Mouse (Mus musculus) liver, embryonic 11.5 days (tissue): Measurements from ENCODE around the gene Gm20683. TPM values are rescaled to one million over a fixed set of nuclear protein-coding genes. Genes with fewer than 3 reads are reported as not detected.
A peak's percentile ranks its signal among the peaks of the same experiment; 100 is the strongest.

Experiments used
- ATAC-seq: fragments of 200-750 bp; cut with Nextera tagmentation; replicated peaks from 2 replicates; pipeline ENCODE4 v1.8.0; 2017; ENCODE audit warnings: moderate number of reproducible peaks, mild to moderate bottlenecking, moderate TSS enrichment, moderate library complexity; ENCODE audit not compliant: low FRiP score
- DNase-seq: peaks from one replicate; pipeline ENCODE4 v3.0.0-alpha.2; 2017; ENCODE audit warnings: low spot score
- H3K27ac ChIP-seq: fragments of 300-500 bp; sonication (generic); 2 replicates; pipeline ENCODE4 v1.5.1; 2014; ENCODE audit warnings: mild to moderate bottlenecking, low read depth, low read length, control low read depth
- H3K27me3 ChIP-seq: fragments of 300-500 bp; sonication (generic); replicated peaks from 2 replicates; pipeline ENCODE4 v1.6.1; 2014; ENCODE audit warnings: low read length, mixed read lengths; ENCODE audit not compliant: control insufficient read depth, insufficient read depth
- H3K36me3 ChIP-seq: fragments of 300-500 bp; sonication (generic); 2 replicates; pipeline ENCODE4 v1.6.1; 2014; ENCODE audit warnings: mild to moderate bottlenecking, low read length, moderate library complexity, mixed read lengths; ENCODE audit not compliant: control insufficient read depth, insufficient read depth
- H3K4me1 ChIP-seq: fragments of 300-500 bp; sonication (generic); replicated peaks from 2 replicates; pipeline ENCODE4 v1.6.1; 2014; ENCODE audit warnings: low read length, mixed read lengths; ENCODE audit not compliant: control insufficient read depth, insufficient read depth
- H3K4me2 ChIP-seq: fragments of 300-500 bp; sonication (generic); 2 replicates; pipeline ENCODE4 v1.6.1; 2014; ENCODE audit warnings: mild to moderate bottlenecking, control low read depth, moderate library complexity
- H3K4me3 ChIP-seq: fragments of 300-500 bp; sonication (generic); 2 replicates; pipeline ENCODE4 v1.5.1; 2014; ENCODE audit warnings: low read depth, low read length, control low read depth
- H3K9ac ChIP-seq: fragments of 300-500 bp; sonication (generic); 2 replicates; pipeline ENCODE4 v1.6.1; 2014; ENCODE audit warnings: low read depth, low read length, control low read depth
- H3K9me3 ChIP-seq: fragments of 300-500 bp; sonication (generic); 2 replicates; pipeline ENCODE4 v1.6.1; 2016; ENCODE audit warnings: low read length, inconsistent platforms, mixed read lengths; ENCODE audit not compliant: control insufficient read depth
- WGBS: fragments of 180-500 bp; shearing (Covaris S2); extraction: QIAGEN DNeasy Blood & Tissue Kit; methylation state at CpG from one replicate; pipeline ENCODE4 v1.1.7; 2014; 5-methylcytosine and 5-hydroxymethylcytosine counted together
- polyA plus RNA-seq: library from polyadenylated mRNA; unstranded; fragments of >200 nt; fragmentation: Nextera tagmentation; extraction: Ambion mirVana; gene quantifications from 2 replicates; pipeline ENCODE4 v1.2.1, GENCODE M21; 2014

Gm20683 gene
- polyA plus RNA-seq, 1 experiment from 2014 or later, result 0.78 TPM

GRCm38 (mm10) chr17:25880913-25881641, 39.5 kb upstream of the Gm20683 start:
- no peaks in the 10 kb centered on the region for H3K9me3 ChIP-seq
- peaks cover 41% of the 10 kb centered on the region for H3K4me1 ChIP-seq
- DNase-seq (no peak), ATAC-seq (no peak)
- H3K4me2 ChIP-seq, result no peak overlapping the region
- H3K27ac ChIP-seq, result peak overlapping the region; percentile 62
- WGBS, result 27% methylated on average over 5 of the region's 5 CpGs
- H3K4me3 ChIP-seq, result no peak overlapping the region
- peaks cover 17% of the 10 kb centered on the region for H3K36me3 ChIP-seq
- H3K27me3 ChIP-seq, result no peaks in the 10 kb centered on the region
- no peak overlapping the region for H3K9ac ChIP-seq

GRCm38 (mm10) chr17:25880196-25880910, 38.8 kb upstream of the Gm20683 start, which contains the start of gene Wfikkn1:
Gene Wfikkn1 (minus strand): TSS chr17:25880858.
- ATAC-seq (no peak; the same call in 1 of the 2 replicates), DNase-seq (no peak)
- Histone ChIP-seq H3K4me3 (no peak within 1 kb of the TSS), H3K4me2 (peak within 1 kb of the TSS; percentile 19; the same call in 1 of the 2 replicates), H3K27ac (peak within 1 kb of the TSS; percentile 62), H3K9ac (no peak within 1 kb of the TSS), H3K9me3 (no peaks in the 10 kb centered on the region), H3K36me3 (peaks cover 17% of the 10 kb centered on the region), H3K4me1 (peaks cover 44% of the 10 kb centered on the region), H3K27me3 (no peaks in the 10 kb centered on the region)
- 63% methylated on average over 5 of the region's 5 CpGs for WGBS

DNA sequence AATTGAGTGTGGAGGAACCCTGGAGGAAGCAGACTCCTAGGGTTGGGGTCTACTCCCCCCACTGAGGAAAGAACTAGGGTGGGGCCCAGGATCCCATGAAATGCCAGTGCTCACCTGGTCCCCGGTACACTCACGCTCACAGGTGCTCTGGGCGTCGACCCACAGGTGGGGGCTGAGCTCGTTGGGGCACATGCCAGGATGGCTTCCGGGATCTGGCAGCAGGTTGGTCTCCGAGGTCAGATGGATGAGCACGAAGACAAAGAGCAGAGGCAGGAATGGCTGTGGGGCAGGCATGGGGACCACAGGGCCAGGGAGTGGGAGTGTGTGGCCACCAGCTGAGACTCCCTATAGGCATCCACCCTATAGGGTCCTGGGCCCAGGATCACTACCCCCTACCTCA, 38.2 kb upstream of the Gm20683 start:
- H3K36me3 ChIP-seq, result peaks cover 17% of the 10 kb centered on the region
- peaks cover 44% of the 10 kb centered on the region for H3K4me1 ChIP-seq
- H3K27me3 ChIP-seq, result no peaks in the 10 kb centered on the region
- DNase-seq, result no peak
- no peak overlapping the region for H3K4me3 ChIP-seq
- H3K9ac ChIP-seq, result no peak overlapping the region
- peak overlapping the region; percentile 54; the same call in 1 of the 2 replicates for H3K27ac ChIP-seq
- WGBS, result 83% methylated on average over 8 of the region's 8 CpGs
- ATAC-seq, result no peak
- H3K9me3 ChIP-seq, result no peaks in the 10 kb centered on the region
- peak overlapping the region; percentile 19; the same call in 1 of the 2 replicates for H3K4me2 ChIP-seq

DNA sequence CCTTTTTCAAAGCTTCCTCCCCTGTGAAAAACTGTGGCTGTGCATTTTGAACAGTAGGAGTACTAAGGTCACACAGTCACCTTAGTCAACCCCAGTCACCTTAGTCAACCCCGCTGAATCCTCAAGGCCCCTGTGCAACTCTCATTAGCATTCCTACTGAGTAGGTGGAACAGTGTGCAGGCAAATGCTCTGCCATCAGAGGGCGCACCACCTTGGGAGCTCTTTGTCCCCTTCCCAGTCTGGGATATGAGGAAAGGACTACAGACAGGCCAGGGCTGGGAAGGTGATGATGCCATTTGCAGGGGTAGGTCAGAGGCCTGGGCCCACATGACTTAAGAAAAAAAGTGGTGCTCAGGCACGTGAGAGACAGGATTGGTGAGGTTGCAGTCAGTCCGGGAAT, 37.7 kb upstream of the Gm20683 start:
- DNase-seq (no peak), ATAC-seq (no peak)
- H3K4me1 ChIP-seq, result peaks cover 45% of the 10 kb centered on the region
- no peak overlapping the region for H3K4me3 ChIP-seq
- no peaks in the 10 kb centered on the region for H3K27me3 ChIP-seq
- 69% methylated on average over 4 of the region's 4 CpGs for WGBS
- H3K9me3 ChIP-seq, result no peaks in the 10 kb centered on the region
- H3K9ac ChIP-seq, result no peak overlapping the region
- H3K27ac ChIP-seq, result peak overlapping the region; percentile 54; the same call in 1 of the 2 replicates
- no peak overlapping the region for H3K4me2 ChIP-seq
- H3K36me3 ChIP-seq, result peaks cover 13% of the 10 kb centered on the region

DNA sequence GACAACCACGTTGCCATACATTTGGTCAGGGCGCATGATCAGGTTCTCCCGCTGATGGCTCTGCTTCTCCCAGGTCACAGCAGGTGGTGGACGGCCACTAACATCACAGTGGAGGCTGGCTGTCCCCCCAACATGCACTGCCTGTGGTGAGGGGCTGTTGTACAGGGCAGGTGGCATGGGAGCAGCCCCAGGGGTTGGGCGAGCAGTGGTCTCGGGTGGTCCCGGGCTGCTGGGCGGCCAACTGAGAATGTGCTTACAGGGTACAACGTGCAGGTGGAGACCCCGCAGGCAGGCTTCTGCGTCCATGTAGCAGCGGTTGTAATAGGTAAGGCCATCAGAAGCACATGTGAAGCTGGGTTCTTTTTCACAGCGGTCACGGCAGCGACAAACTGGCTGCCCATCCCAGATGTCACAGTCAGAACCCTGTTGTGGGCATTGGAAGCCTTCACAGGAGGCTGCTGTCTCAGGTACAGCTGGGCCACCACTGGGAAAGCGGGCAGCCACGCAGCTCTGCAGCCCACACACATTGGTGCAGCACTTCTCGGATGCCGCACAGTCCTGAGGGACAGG, 37.1 kb upstream of the Gm20683 start:
- whole genome bisulfite sequencing, result 90% methylated on average over 19 of the region's 19 CpGs
- DNase-seq (no peak), ATAC-seq (no peak)
- no peak overlapping the region for H3K9ac ChIP-seq
- peaks cover 50% of the 10 kb centered on the region for H3K4me1 ChIP-seq
- no peak overlapping the region for H3K27ac ChIP-seq
- H3K9me3 ChIP-seq, result no peaks in the 10 kb centered on the region
- no peak overlapping the region for H3K4me2 ChIP-seq
- H3K27me3 ChIP-seq, result no peaks in the 10 kb centered on the region
- no peak overlapping the region for H3K4me3 ChIP-seq
- peaks cover 9% of the 10 kb centered on the region for H3K36me3 ChIP-seq

GRCm38 (mm10) chr17:25877741-25878610, 36.4 kb upstream of the Gm20683 start:
- WGBS, result 95% methylated on average over 32 of the region's 32 CpGs
- no peak overlapping the region for H3K4me3 ChIP-seq
- H3K27me3 ChIP-seq, result no peaks in the 10 kb centered on the region
- H3K27ac ChIP-seq, result no peak overlapping the region
- H3K4me2 ChIP-seq, result no peak overlapping the region
- H3K9me3 ChIP-seq, result no peaks in the 10 kb centered on the region
- no peak for ATAC-seq
- H3K36me3 ChIP-seq, result peaks cover 3% of the 10 kb centered on the region; the same call in 1 of the 2 replicates
- H3K4me1 ChIP-seq, result peaks cover 50% of the 10 kb centered on the region
- DNase-seq, result no peak
- H3K9ac ChIP-seq, result no peak overlapping the region

- H3K27ac ChIP-seq, result no peak overlapping the region
- no peaks in the 10 kb centered on the region for H3K27me3 ChIP-seq
- H3K36me3 ChIP-seq, result peaks cover 3% of the 10 kb centered on the region; the same call in 1 of the 2 replicates
- H3K4me3 ChIP-seq, result no peak overlapping the region; the same call in 1 of the 2 replicates
- no peaks in the 10 kb centered on the region for H3K9me3 ChIP-seq
- no peak overlapping the region for H3K9ac ChIP-seq
- H3K4me1 ChIP-seq, result peaks cover 45% of the 10 kb centered on the region
- ATAC-seq (no peak), DNase-seq (no peak)
- peak overlapping the region; percentile 88; the same call in 1 of the 2 replicates for H3K4me2 ChIP-seq
- WGBS, result 78% methylated on average over 3 of the region's 3 CpGs
These were observed 35.5 kb upstream of the Gm20683 start for GRCm38 (mm10) chr17:25877025-25877424.

- Histone ChIP-seq H3K27me3 (no peaks in the 10 kb centered on the region), H3K9ac (peak overlapping the region; percentile 75), H3K27ac (peak overlapping the region; percentile 86), H3K36me3 (peaks cover 3% of the 10 kb centered on the region; the same call in 1 of the 2 replicates), H3K9me3 (no peaks in the 10 kb centered on the region), H3K4me2 (peak overlapping the region; percentile 88), H3K4me1 (peaks cover 39% of the 10 kb centered on the region), H3K4me3 (peak overlapping the region; percentile 73)
- ATAC-seq (no peak), DNase-seq (no peak)
- 59% methylated on average over 10 of the region's 10 CpGs for WGBS
These were observed 34.9 kb upstream of the Gm20683 start for GRCm38 (mm10) chr17:25876347-25876915.
